Mouse (Mus musculus): ENCODE data around the gene Tlr6. TPM values are rescaled to one million over a fixed set of nuclear protein-coding genes. Genes with fewer than 3 reads are reported as not detected.

Tlr6 gene
- polyA plus RNA-seq, 1 experiment from 2014 or later: 1.4 TPM

- H3K27me3 ChIP-seq: no peaks in the 10 kb centered on the region
- no peak overlapping the region for H3K4me2 ChIP-seq (replicated peaks)
- H3K4me1 ChIP-seq: no peaks in the 10 kb centered on the region
- H3K36me3 ChIP-seq: no peaks in the 10 kb centered on the region
- ATAC-seq (ENCODE audit: low FRiP score, low read depth): no peak
- peaks cover 9% of the 10 kb centered on the region for H3K9me3 ChIP-seq
- no peak overlapping the region for H3K27ac ChIP-seq
- H3K9ac ChIP-seq: no peak overlapping the region
- WGBS: 90% methylated on average over 6 of the region's 6 CpGs
- H3K4me3 ChIP-seq: no peak overlapping the region
These were observed 41.0 kb downstream of the Tlr6 start for GRCm38 (mm10) chr5:64918616-64919597.

- WGBS: 51% methylated on average over 11 of the region's 11 CpGs
- ATAC-seq (ENCODE audit: low FRiP score, low read depth): no peak
- no peaks in the 10 kb centered on the region for H3K27me3 ChIP-seq
- no peak overlapping the region for H3K4me3 ChIP-seq
- no peaks in the 10 kb centered on the region for H3K36me3 ChIP-seq
- no peak overlapping the region for H3K9ac ChIP-seq
- H3K4me2 ChIP-seq (replicated peaks): 0 out of 2 replicates have a peak overlapping the region, but pooled peaks have one; percentile 19
- peaks cover 9% of the 10 kb centered on the region for H3K9me3 ChIP-seq
- peak overlapping the region; percentile 67 for H3K27ac ChIP-seq
- H3K4me1 ChIP-seq: no peaks in the 10 kb centered on the region
These were observed 42.2 kb downstream of the Tlr6 start for GRCm38 (mm10) chr5:64917721-64918120.

DNA sequence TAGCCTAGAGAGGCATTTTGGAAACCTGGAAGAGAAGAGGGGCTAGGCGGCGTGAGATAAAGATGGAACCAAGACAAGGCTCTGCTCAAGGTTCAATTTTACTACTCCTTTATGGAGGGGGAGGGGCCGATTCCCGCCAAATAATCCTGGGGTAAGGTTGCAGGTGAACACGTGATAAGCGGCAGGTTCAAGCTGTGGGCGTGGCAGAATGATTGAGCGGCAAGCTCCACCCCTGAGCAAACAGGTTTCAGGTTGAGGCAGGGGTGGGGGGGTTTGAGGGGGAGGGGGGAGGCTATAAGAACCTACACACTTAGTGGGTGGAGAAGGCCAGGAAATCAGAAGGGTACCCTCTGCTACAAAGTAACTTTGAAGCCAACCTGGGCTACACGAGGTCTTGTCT lies 42.7 kb downstream of the Tlr6 start:
- H3K4me1 ChIP-seq: no peaks in the 10 kb centered on the region
- 89% methylated on average over 9 of the region's 9 CpGs for WGBS
- no peak for ATAC-seq (ENCODE audit: low FRiP score, low read depth)

DNA sequence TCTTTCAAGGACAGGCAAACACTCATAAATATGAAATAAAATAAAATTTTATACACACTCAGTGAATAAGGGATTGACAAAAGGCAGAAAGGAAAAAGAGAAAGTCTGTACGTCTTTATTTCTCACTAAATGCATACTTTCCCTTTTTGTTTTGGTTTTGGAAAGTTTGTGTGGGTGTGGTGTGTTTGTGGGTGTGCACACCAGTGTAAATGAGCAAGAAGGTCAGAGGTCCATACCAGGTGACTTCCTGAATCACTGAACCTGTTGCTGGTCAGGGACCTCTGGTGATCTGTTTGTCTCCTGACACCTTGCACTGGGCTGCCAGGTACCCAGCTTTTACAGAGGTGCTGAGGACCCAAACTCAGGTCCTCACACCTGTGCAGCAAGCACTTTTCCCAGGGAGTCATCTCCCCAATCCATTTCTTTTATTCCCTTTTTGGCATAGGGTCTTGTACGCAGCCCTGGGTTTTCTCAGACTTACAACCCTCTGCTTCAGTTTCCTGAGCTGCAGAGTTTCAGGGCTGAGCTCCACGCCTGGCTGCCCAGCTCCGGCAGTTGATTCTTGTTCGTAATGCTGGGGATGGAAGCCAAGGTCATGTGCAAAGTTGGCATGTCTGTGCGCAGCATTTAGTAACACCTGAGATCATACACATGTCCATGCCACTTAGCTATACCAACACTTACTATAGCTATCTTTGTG lies 51.2 kb downstream of the Tlr6 start:
- H3K36me3 ChIP-seq: no peaks in the 10 kb centered on the region
- no peak for ATAC-seq (ENCODE audit: low FRiP score, low read depth)
- no peak overlapping the region for H3K4me2 ChIP-seq (replicated peaks)
- H3K9me3 ChIP-seq: no peaks in the 10 kb centered on the region
- no peak overlapping the region for H3K4me3 ChIP-seq
- WGBS: 83% methylated on average over 6 of the region's 6 CpGs
- H3K4me1 ChIP-seq: no peaks in the 10 kb centered on the region
- no peaks in the 10 kb centered on the region for H3K27me3 ChIP-seq
- H3K9ac ChIP-seq: no peak overlapping the region
- H3K27ac ChIP-seq: no peak overlapping the region

More for the DNA sequence above, 42.7 kb downstream of the Tlr6 start:
- no peaks in the 10 kb centered on the region for H3K36me3 ChIP-seq
- no peak overlapping the region for H3K9ac ChIP-seq
- no peak overlapping the region for H3K4me3 ChIP-seq
- no peak overlapping the region for H3K4me2 ChIP-seq (replicated peaks)
- H3K9me3 ChIP-seq: peaks cover 9% of the 10 kb centered on the region
- H3K27me3 ChIP-seq: no peaks in the 10 kb centered on the region
- H3K27ac ChIP-seq: no peak overlapping the region

- Histone ChIP-seq H3K27ac (no peak overlapping the region), H3K9ac (no peak overlapping the region), H3K36me3 (no peaks in the 10 kb centered on the region), H3K9me3 (no peaks in the 10 kb centered on the region), H3K4me1 (no peaks in the 10 kb centered on the region), H3K4me2 (replicated peaks) (no peak overlapping the region), H3K4me3 (no peak overlapping the region), H3K27me3 (no peaks in the 10 kb centered on the region)
- no peak for ATAC-seq (ENCODE audit: low FRiP score, low read depth)
- WGBS: 90% methylated on average over 5 of the region's 5 CpGs
These were observed 52.0 kb downstream of the Tlr6 start for GRCm38 (mm10) chr5:64907906-64908305.

GRCm38 (mm10) chr5:64905516-64906271 lies 54.2 kb downstream of the Tlr6 start:
- H3K36me3 ChIP-seq: no peaks in the 10 kb centered on the region
- no peaks in the 10 kb centered on the region for H3K4me1 ChIP-seq
- 65% methylated on average over 14 of the region's 14 CpGs for WGBS
- no peak overlapping the region for H3K4me3 ChIP-seq
- no peak overlapping the region for H3K4me2 ChIP-seq (replicated peaks)
- ATAC-seq (ENCODE audit: low FRiP score, low read depth): no peak
- H3K9ac ChIP-seq: no peak overlapping the region
- H3K27ac ChIP-seq: no peak overlapping the region
- 0 out of 2 replicates have a peak, but pooled peaks cover 10% of the 10 kb centered on the region for H3K9me3 ChIP-seq
- H3K27me3 ChIP-seq: no peaks in the 10 kb centered on the region

MicroRNA genes within 50 kb of the gene (microRNA counts, 519-probe panel; counts per million panel counts)
- 2,726 counts per million, percentile 43 among the panel's probes with 10 or more counts for microRNA mmu-miR-574-3p
- microRNA mmu-miR-574-5p: 1,906 counts per million, percentile 22 among the panel's probes with 10 or more counts

Small RNA genes lying within 50 kb of the gene (microRNA-seq; reads per million reads assigned to microRNA genes)
- gene Mir574: 143 reads per million, percentile 57 among the genes with 10 or more reads in this experiment

Other genes starting within 250 kb of the Tlr6 start
- gene Klf3, start 156.7 kb downstream of the Tlr6 start, polyA plus RNA-seq (2015; fragmentation: Nextera tagmentation; extraction: Ambion mirVana): 44.9 and 46.1 TPM in 2 replicates
- gene Tlr1, start 26.5 kb downstream of the Tlr6 start, polyA plus RNA-seq (2015; fragmentation: Nextera tagmentation; extraction: Ambion mirVana): 0.64 and 1.4 TPM in 2 replicates
- gene Fam114a1, start 10.0 kb upstream of the Tlr6 start, polyA plus RNA-seq (2015; fragmentation: Nextera tagmentation; extraction: Ambion mirVana): 59.2 and 62.9 TPM in 2 replicates
- gene Tmem156, start 132.0 kb upstream of the Tlr6 start, polyA plus RNA-seq (2015; fragmentation: Nextera tagmentation; extraction: Ambion mirVana): 0.33 and 0.42 TPM in 2 replicates
- gene Klhl5, start 147.4 kb upstream of the Tlr6 start, polyA plus RNA-seq (2015; fragmentation: Nextera tagmentation; extraction: Ambion mirVana): 20.8 and 21.6 TPM in 2 replicates
- 11.0 and 11.3 TPM in 2 replicates for gene Wdr19, start 239.6 kb upstream of the Tlr6 start, polyA plus RNA-seq (2015; fragmentation: Nextera tagmentation; extraction: Ambion mirVana)